Mouse (Mus musculus) forebrain, embryonic 16.5 days (tissue): ENCODE measurements around the gene Rpl19. TPM values are rescaled to one million over a fixed set of nuclear protein-coding genes. Genes with fewer than 3 reads are reported as not detected.

Source experiments
- ATAC-seq: fragments of 200-750 bp; cut with Nextera tagmentation; 2 replicates; pipeline ENCODE4 v1.8.0; 2017; ENCODE audit warnings: mild to moderate bottlenecking, moderate library complexity
- H3K27ac ChIP-seq: fragments of 300-500 bp; sonication (generic); 2 replicates; pipeline ENCODE4 v1.5.1; 2014; ENCODE audit warnings: low read length, control low read depth
- H3K27me3 ChIP-seq: fragments of 300-500 bp; sonication (generic); replicated peaks from 2 replicates; pipeline ENCODE4 v1.6.1; 2014; ENCODE audit warnings: low read length; ENCODE audit not compliant: control insufficient read depth, insufficient read depth
- H3K36me3 ChIP-seq: fragments of 300-500 bp; sonication (generic); 2 replicates; pipeline ENCODE4 v1.6.1; 2014; ENCODE audit not compliant: control insufficient read depth, insufficient read depth
- H3K4me1 ChIP-seq: fragments of 300-500 bp; sonication (generic); replicated peaks from 2 replicates; pipeline ENCODE4 v1.6.1; 2014; ENCODE audit warnings: low read length; ENCODE audit not compliant: control insufficient read depth, insufficient read depth
- H3K4me2 ChIP-seq: fragments of 300-500 bp; sonication (generic); 2 replicates; pipeline ENCODE4 v1.6.1; 2014; ENCODE audit warnings: mild to moderate bottlenecking, low read length, control low read depth
- H3K4me3 ChIP-seq: fragments of 300-500 bp; sonication (generic); replicated peaks from 2 replicates; pipeline ENCODE4 v1.5.1; 2014; ENCODE audit warnings: mild to moderate bottlenecking, low read length, control low read depth
- H3K9ac ChIP-seq: fragments of 300-500 bp; sonication (generic); replicated peaks from 2 replicates; pipeline ENCODE4 v1.6.1; 2014; ENCODE audit warnings: low read depth, low read length, control low read depth
- H3K9me3 ChIP-seq: fragments of 300-500 bp; sonication (generic); 2 replicates; pipeline ENCODE4 v1.6.1; 2016; ENCODE audit warnings: low read length; ENCODE audit not compliant: control insufficient read depth
- WGBS: fragments of 180-500 bp; shearing (Covaris S2); extraction: QIAGEN DNeasy Blood & Tissue Kit; methylation state at CpG from one replicate; pipeline ENCODE4 v1.1.7; 2014; 5-methylcytosine and 5-hydroxymethylcytosine counted together
- polyA plus RNA-seq: library from polyadenylated mRNA; unstranded; fragments of >200 nt; fragmentation: Nextera tagmentation; extraction: Ambion mirVana; gene quantifications from 2 replicates; pipeline ENCODE4 v1.2.1, GENCODE M21; 2015

Gene Rpl19
- polyA plus RNA-seq, 1 experiment from 2014 or later, result 659 TPM

- H3K36me3 ChIP-seq, result peaks cover 17% of the 10 kb centered on the region
Observed at GRCm38 (mm10) chr11:98005686-98006085, 20.8 kb upstream of the Rpl19 start.

GRCm38 (mm10) chr11:98008087-98008486, 18.4 kb upstream of the Rpl19 start:
- 83% methylated on average over 11 of the region's 11 CpGs for WGBS
- Histone ChIP-seq H3K9ac (no peak overlapping the region), H3K36me3 (peaks cover 17% of the 10 kb centered on the region), H3K4me2 (no peak overlapping the region), H3K9me3 (no peaks in the 10 kb centered on the region), H3K4me1 (peaks cover 6% of the 10 kb centered on the region), H3K27me3 (no peaks in the 10 kb centered on the region), H3K4me3 (no peak overlapping the region), H3K27ac (no peak overlapping the region)
- ATAC-seq, result no peak

More at GRCm38 (mm10) chr11:98005686-98006085, 20.8 kb upstream of the Rpl19 start:
- Histone ChIP-seq H3K27me3 (peaks cover under 1% of the 10 kb centered on the region; the same call in 1 of the 2 replicates), H3K4me2 (no peak overlapping the region), H3K4me3 (no peak overlapping the region), H3K9me3 (no peaks in the 10 kb centered on the region), H3K9ac (no peak overlapping the region), H3K27ac (no peak overlapping the region), H3K4me1 (peaks cover 14% of the 10 kb centered on the region)
- WGBS, result 87% methylated on average over 10 of the region's 10 CpGs
- ATAC-seq, result no peak

- H3K4me2 ChIP-seq, result no peak overlapping the region
- 72% methylated on average over 8 of the region's 9 CpGs for WGBS
- H3K9ac ChIP-seq, result no peak overlapping the region
- H3K4me1 ChIP-seq, result no peaks in the 10 kb centered on the region
- no peak for ATAC-seq
- no peaks in the 10 kb centered on the region for H3K27me3 ChIP-seq
- peaks cover 22% of the 10 kb centered on the region for H3K36me3 ChIP-seq
- H3K9me3 ChIP-seq, result no peaks in the 10 kb centered on the region
- no peak overlapping the region for H3K4me3 ChIP-seq
- no peak overlapping the region for H3K27ac ChIP-seq
Observed at GRCm38 (mm10) chr11:98011716-98012115, 14.8 kb upstream of the Rpl19 start.

- Histone ChIP-seq H3K9me3 (no peaks in the 10 kb centered on the region), H3K4me2 (no peak overlapping the region), H3K4me1 (no peaks in the 10 kb centered on the region), H3K27ac (no peak overlapping the region), H3K36me3 (peaks cover 24% of the 10 kb centered on the region), H3K27me3 (no peaks in the 10 kb centered on the region), H3K9ac (no peak overlapping the region), H3K4me3 (no peak overlapping the region)
- WGBS, result 89% methylated on average over 10 of the region's 10 CpGs
- no peak for ATAC-seq
Observed at GRCm38 (mm10) chr11:98012831-98013230, 13.7 kb upstream of the Rpl19 start.

- peaks cover 27% of the 10 kb centered on the region for H3K4me1 ChIP-seq
- no peak for ATAC-seq
- no peaks in the 10 kb centered on the region for H3K9me3 ChIP-seq
- WGBS, result 92% methylated on average over 5 of the region's 5 CpGs
- H3K9ac ChIP-seq, result no peak overlapping the region
- no peak overlapping the region for H3K4me2 ChIP-seq
- no peak overlapping the region for H3K4me3 ChIP-seq
- peaks cover 16% of the 10 kb centered on the region for H3K36me3 ChIP-seq
- no peak overlapping the region for H3K27ac ChIP-seq
- no peaks in the 10 kb centered on the region for H3K27me3 ChIP-seq
Observed at GRCm38 (mm10) chr11:98016177-98016576, 10.3 kb upstream of the Rpl19 start.

GRCm38 (mm10) chr11:98016824-98017223, 9.7 kb upstream of the Rpl19 start:
- no peaks in the 10 kb centered on the region for H3K27me3 ChIP-seq
- H3K27ac ChIP-seq, result no peak overlapping the region
- no peaks in the 10 kb centered on the region for H3K9me3 ChIP-seq
- H3K4me2 ChIP-seq, result no peak overlapping the region
- H3K4me3 ChIP-seq, result no peak overlapping the region
- H3K36me3 ChIP-seq, result peaks cover 16% of the 10 kb centered on the region
- no peak overlapping the region for H3K9ac ChIP-seq
- ATAC-seq, result no peak
- 91% methylated on average over 4 of the region's 4 CpGs for WGBS
- peaks cover 33% of the 10 kb centered on the region for H3K4me1 ChIP-seq

- WGBS, result 66% methylated on average over 6 of the region's 6 CpGs
- H3K9me3 ChIP-seq, result no peaks in the 10 kb centered on the region
- no peak overlapping the region for H3K9ac ChIP-seq
- no peak for ATAC-seq
- no peak overlapping the region for H3K27ac ChIP-seq
- no peaks in the 10 kb centered on the region for H3K27me3 ChIP-seq
- H3K4me2 ChIP-seq, result no peak overlapping the region
- peaks cover 16% of the 10 kb centered on the region for H3K36me3 ChIP-seq
- H3K4me3 ChIP-seq, result no peak overlapping the region
- H3K4me1 ChIP-seq, result peaks cover 37% of the 10 kb centered on the region
Observed at GRCm38 (mm10) chr11:98018222-98018621, 8.3 kb upstream of the Rpl19 start.

GRCm38 (mm10) chr11:98018858-98019641, 7.5 kb upstream of the Rpl19 start:
- Histone ChIP-seq H3K9ac (peak overlapping the region; percentile 52), H3K4me1 (peaks cover 39% of the 10 kb centered on the region), H3K4me3 (no peak overlapping the region), H3K9me3 (no peaks in the 10 kb centered on the region), H3K27me3 (no peaks in the 10 kb centered on the region), H3K36me3 (peaks cover 15% of the 10 kb centered on the region), H3K27ac (peak overlapping the region; percentile 85), H3K4me2 (peak overlapping the region; percentile 47)
- peak; percentile 32; the same call in 1 of the 2 replicates for ATAC-seq
- 22% methylated on average over 10 of the region's 10 CpGs for WGBS

GRCm38 (mm10) chr11:98019883-98020610, 6.5 kb upstream of the Rpl19 start:
- H3K9ac ChIP-seq, result peak overlapping the region; percentile 52
- ATAC-seq, result peak; percentile 23; the same call in 1 of the 2 replicates
- 14% methylated on average over 8 of the region's 8 CpGs for WGBS
- H3K9me3 ChIP-seq, result no peaks in the 10 kb centered on the region
- H3K27me3 ChIP-seq, result no peaks in the 10 kb centered on the region
- H3K36me3 ChIP-seq, result peaks cover 11% of the 10 kb centered on the region
- H3K27ac ChIP-seq, result peak overlapping the region; percentile 85
- H3K4me3 ChIP-seq, result peak overlapping the region; percentile 18
- H3K4me1 ChIP-seq, result peaks cover 39% of the 10 kb centered on the region
- H3K4me2 ChIP-seq, result peak overlapping the region; percentile 47
